Mouse (Mus musculus) erythroid progenitor cell, adult 5-6 weeks (primary cell): Measurements from ENCODE around the gene Vps37b. TPM values are rescaled to one million over a fixed set of nuclear protein-coding genes. Genes with fewer than 3 reads are reported as not detected.

ENCODE experiments used
- ATAC-seq: replicated peaks from 2 replicates; pipeline ENCODE4 v1.8.0; 2016; ENCODE audit warnings: moderate number of reproducible peaks, mild to moderate bottlenecking, moderate TSS enrichment, inconsistent platforms; ENCODE audit not compliant: poor library complexity, low FRiP score, severe bottlenecking
- total RNA-seq, 2 experiments: library from RNA; stranded (forward) in 1 of 2; stranded (reverse) in 1 of 2; fragments of 150-400 nt in 1 of 2; fragments of 186-747, 209-891 nt in 1 of 2; gene quantifications; 2 replicates each; pipeline versions ENCODE4 v1.2.3 to v1.2.4; 2015 to 2017; ENCODE audit warnings: low replicate concordance in 2 of 2

Vps37b gene
- total RNA-seq, 2 experiments from 2014 or later: 9.6 to 15.5 TPM

GRCm38 (mm10) chr5:124006891-124007491 lies 25.1 kb downstream of the Vps37b start:
- ATAC-seq: no peak

DNA sequence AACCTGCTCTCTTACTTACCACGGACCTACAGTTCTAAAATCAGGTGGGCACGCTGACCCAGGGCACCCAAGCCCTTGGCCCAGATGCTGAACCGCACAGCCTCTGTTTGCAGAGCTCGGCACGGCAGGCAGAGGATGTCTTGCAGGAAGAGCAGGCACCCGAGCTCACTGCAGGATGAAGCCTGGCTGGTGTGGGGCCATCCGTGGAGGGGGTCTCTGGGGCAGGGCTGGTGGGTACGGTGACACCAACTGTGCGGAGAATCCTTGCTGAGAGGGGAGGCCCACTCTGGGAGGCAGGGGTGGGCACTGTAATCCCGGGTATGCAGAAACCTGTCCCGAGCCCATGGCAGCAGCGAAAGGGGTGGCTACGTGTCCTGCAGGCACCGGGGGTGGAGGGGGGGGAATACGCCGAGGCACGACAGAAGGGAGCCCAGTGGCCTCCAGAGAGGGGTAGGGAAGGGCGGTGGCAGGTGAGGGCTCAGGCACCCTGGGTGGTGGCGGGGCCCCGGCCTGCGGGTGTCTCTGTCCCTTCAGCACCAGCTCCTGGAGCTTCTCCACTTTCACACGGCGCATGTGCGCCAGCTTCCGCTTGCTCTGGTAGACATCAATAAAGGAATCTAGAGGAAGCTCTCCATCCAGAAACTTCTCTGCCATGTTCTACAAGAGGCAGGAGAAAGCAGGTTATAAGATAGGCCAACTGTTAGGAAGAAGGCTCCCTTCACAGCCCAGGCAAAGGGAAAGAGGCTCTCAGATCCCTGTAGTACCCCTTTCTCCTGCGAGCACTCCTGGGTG lies 25.8 kb downstream of the Vps37b start:
- ATAC-seq: no peak

- no peak for ATAC-seq
Observed at GRCm38 (mm10) chr5:124005591-124005990, 26.5 kb downstream of the Vps37b start.

DNA sequence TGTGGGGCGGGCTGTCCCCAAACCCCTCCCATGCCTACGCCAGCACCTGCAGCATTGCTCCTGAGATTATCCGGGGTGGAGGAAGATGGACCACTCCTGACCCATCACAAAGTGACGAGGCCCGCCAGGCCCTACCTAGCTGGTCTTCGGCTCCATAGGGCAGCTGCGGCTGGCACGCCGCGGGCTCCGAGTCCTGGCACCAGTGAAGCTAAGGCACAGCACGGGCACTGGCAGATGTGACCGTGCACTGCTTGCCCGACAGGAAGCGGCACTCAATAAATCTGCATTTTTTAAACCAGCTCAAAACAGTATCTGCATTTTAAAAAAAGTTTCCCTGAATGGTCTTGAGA lies 26.9 kb downstream of the Vps37b start:
- no peak for ATAC-seq

- no peak for ATAC-seq
Observed at GRCm38 (mm10) chr5:124004356-124005150, 27.5 kb downstream of the Vps37b start.

GRCm38 (mm10) chr5:124003375-124003774 lies 28.7 kb downstream of the Vps37b start:
- no peak for ATAC-seq

- no peak for ATAC-seq
Observed at GRCm38 (mm10) chr5:124002876-124003275, 29.2 kb downstream of the Vps37b start.

DNA sequence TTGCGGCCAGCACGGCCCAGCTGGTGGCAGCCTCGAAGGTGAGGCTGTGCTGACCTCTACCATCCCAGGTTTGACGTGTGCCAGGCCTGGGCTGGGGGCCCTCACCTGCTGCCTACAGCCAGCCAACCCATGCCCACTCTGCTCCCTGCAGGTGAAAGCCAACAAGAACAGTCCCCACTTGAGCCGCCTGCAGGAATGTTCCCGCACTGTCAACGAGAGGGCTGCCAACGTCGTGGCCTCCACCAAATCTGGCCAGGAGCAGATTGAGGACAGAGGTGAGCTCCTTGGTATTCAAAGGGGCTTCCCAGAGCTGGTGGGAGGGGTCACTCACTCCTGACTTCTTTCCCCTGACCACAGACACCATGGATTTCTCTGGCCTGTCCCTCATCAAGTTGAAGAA lies 30.8 kb downstream of the Vps37b start:
- no peak for ATAC-seq

DNA sequence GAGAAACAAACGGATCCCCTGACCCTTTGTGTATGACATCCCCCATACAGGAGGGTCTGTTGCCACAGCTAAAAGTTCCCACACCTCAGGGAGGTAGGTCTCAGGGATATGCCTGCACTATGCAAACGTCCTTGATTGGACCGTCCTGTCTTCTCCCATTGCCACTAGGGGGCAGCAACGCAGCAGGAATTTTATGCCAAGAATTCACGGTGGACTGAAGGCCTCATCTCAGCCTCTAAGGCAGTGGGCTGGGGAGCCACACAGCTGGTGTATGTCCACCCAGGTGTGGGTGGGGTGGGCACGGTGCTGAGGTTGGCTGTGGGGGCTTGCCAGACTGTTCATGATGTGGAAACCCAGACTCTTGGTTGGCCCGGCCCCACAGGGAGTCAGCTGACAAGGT lies 31.2 kb downstream of the Vps37b start:
- peak; percentile 71 for ATAC-seq

DNA sequence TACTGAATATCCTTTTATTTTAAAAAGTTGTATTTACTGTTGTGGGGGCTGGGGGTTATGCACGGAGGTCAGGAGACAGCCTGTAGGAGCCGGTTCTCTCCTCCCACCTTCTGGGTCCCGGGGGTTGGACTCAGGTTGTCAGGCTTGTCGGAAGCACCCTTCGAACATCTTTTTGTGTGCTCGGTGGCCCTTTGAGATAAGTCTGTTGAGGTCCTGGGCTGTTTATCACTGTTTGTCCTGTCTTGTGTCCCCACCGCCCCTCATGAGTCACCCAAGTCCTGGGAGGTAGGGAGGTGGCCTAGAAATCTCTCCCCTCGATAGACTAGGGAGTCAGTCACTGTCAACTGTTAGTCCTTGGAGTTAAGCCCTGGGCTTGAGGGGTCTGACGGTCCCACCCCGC lies 33.7 kb downstream of the Vps37b start:
- no peak for ATAC-seq

DNA sequence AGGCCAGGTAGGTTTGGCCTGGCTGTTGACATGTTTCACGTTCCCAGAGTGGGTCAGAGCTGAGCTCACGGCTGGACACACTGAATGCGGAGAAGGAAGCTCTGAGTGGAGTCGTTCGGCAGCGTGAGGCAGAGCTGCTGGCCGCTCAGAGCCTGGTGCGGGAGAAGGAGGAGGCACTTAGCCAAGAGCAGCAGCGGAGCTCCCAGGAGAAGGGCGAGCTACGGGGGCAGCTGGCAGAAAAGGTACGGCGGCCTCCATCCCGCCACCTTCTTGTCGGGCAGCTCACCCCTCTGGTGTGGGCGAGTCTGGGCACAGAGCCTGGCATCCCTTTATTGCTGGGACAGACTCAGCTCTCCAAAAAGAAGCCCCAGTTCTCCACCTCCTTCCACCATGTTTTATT lies 34.3 kb downstream of the Vps37b start:
- ATAC-seq: no peak

DNA sequence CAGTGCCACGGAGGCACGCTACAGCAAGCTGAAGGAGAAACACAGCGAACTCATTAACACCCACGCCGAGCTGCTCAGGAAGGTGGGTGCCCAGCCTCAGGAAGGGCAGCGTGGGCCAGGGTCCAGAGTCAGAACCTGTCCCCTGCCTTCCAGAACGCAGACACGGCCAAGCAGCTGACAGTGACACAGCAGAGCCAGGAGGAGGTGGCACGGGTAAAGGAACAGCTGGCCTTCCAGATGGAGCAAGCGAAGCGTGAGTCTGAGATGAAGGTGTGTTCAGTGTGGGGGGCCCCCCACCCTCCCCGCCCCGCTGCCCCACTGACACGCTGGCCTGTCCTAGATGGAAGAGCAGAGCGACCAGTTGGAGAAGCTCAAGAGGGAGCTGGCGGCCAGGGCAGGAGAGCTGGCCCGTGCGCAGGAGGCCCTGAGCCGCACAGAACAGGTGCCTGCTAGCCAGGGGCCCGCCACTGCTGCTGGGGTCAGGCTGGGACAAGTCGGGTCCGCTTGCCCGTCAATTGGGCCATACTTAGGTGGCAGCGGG lies 34.8 kb downstream of the Vps37b start:
- ATAC-seq: no peak

GRCm38 (mm10) chr5:123996695-123997094 lies 35.4 kb downstream of the Vps37b start:
- ATAC-seq: no peak

- ATAC-seq: no peak
Observed at GRCm38 (mm10) chr5:123996194-123996593, 35.9 kb downstream of the Vps37b start.

GRCm38 (mm10) chr5:123995388-123995787 lies 36.7 kb downstream of the Vps37b start:
- ATAC-seq: no peak

GRCm38 (mm10) chr5:123994468-123994867 lies 37.6 kb downstream of the Vps37b start:
- ATAC-seq: no peak

DNA sequence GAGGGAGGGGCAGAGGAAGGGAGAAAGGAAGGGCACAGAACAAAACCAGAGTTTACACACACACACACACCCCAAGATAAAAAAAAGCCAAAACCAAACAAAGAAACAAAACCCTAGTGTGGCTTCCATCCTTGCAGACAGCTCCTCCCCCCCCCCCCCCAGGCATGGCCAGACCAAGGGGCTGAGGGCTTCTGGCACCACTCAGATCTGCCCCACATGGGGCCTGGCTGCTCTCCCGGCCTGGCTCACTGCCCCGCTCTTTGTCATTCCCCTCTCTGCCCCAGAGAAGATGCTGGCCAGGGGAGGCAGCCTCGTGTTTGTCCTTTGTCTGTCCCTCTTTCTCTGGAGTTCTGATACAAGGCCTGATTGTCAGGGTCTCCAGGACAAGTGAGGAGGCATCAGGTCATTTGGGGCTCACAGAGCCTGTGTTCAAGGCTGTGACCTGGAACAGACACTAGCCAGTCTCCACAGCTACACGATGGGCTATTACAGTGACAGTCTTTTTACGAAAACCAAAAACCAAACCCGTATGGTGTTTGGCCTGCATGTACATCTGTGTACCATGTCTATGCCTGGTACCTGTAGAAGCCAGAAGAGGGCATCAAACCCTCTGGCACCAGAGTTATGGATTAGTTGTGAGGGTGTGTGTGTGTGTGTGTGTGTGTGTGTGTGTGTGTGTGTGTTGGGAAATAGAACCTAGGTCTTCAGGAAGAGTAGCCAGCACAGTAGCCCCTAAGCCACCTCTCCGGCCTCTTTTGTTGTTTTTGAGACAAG lies 38.6 kb downstream of the Vps37b start:
- ATAC-seq: no peak

DNA sequence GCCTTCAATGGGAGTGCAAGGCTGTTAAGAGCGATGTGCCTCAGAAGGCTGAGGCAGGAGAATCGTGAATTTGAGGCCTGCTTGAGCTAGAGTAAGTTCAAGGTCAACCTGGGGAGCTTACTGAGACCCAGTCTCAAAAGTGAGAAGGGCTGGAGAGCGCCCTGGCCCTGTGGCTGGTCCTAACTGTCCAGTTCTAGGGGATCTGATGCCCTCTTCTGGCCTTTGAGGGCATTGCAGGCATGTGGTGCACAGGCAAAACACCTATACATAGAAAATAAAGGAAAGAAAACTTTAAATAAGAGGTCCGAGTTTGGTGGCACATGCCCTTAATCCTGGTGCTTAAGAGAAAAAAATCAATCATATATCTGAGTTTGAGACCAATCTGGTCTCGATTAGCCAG lies 39.3 kb downstream of the Vps37b start:
- no peak for ATAC-seq

DNA sequence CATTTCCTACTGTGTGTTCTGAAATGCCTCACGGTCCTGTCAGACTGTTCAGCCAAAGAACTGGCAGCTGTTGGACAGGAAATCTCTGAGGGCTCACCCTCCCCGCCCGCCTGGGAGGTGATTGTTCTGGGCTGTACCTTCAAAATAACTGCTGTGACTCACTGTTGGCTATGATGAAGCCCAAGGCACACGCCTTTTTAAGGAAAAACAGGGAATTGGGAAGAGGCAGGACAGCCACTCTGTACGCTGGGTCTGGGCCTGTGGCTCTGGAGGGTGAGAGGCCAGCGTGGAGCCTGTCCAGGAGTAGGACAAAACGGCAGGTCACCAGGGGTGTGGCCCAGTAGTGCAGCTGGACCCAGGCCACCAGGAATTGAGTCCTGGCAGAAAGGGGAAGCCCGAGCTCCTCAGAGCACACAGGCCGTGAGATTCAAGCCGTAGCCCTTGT lies 39.9 kb downstream of the Vps37b start:
- ATAC-seq: no peak

DNA sequence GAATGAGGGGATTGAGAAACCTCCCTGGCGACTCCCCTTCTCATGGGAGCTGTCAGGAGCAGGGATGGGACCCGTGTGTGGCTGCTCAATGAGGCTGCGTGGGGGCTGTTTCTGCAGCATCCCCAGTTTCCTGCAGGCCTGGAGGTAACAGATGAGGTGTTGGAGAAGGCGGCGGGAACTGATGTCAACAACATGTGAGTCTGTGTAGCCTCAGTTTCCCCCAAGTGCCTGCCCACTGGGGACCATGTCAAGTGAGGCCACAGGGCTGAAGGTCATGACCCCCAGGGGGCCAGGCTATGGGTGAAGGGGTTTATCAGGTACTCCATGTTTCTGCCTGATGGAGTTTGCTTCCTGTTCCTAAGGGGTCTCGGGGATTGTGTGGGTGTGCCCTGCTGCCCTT lies 40.7 kb downstream of the Vps37b start:
- ATAC-seq: no peak
